Mouse (Mus musculus) midbrain, embryonic 14.5 days (tissue): ENCODE measurements at regions not wholly inside any gene's neighbourhood (a gene's known extent, or its start where the extent isn't known, plus 50 kb on each side); places are given as distances from the start of the nearest gene placed in this dataset. TPM values are rescaled to one million over a fixed set of nuclear protein-coding genes. Genes with fewer than 3 reads are reported as not detected.

Source experiments
- ATAC-seq: fragments of 200-750 bp; cut with Nextera tagmentation; 2 replicates; pipeline ENCODE4 v1.8.0; 2017; ENCODE audit warnings: moderate number of reproducible peaks, moderate library complexity; ENCODE audit not compliant: low FRiP score, low TSS enrichment
- DNase-seq: peaks from one replicate; pipeline ENCODE4 v3.0.0-alpha.2; 2015
- H3K27ac ChIP-seq: fragments of 300-500 bp; sonication (generic); replicated peaks from 2 replicates; pipeline ENCODE4 v1.5.1; 2014; ENCODE audit warnings: mild to moderate bottlenecking, low read depth, low read length, moderate library complexity
- H3K27me3 ChIP-seq: fragments of 300-500 bp; sonication (generic); 2 replicates; pipeline ENCODE4 v1.6.1; 2014; ENCODE audit warnings: low read length, control low read depth, mixed read lengths; ENCODE audit not compliant: control insufficient read depth, insufficient read depth
- H3K36me3 ChIP-seq: fragments of 300-500 bp; sonication (generic); 2 replicates; pipeline ENCODE4 v1.6.1; 2014; ENCODE audit warnings: low read length, control low read depth; ENCODE audit not compliant: control insufficient read depth, insufficient read depth
- H3K4me1 ChIP-seq: fragments of 300-500 bp; sonication (generic); 2 replicates; pipeline ENCODE4 v1.6.1; 2014; ENCODE audit warnings: mild to moderate bottlenecking, antibody characterized with exemption, low read length, control low read depth; ENCODE audit not compliant: control insufficient read depth, insufficient read depth
- H3K4me2 ChIP-seq: fragments of 300-500 bp; sonication (generic); 2 replicates; pipeline ENCODE4 v1.6.1; 2014; ENCODE audit warnings: mild to moderate bottlenecking, low read length, moderate library complexity
- H3K4me3 ChIP-seq: fragments of 300-500 bp; sonication (generic); replicated peaks from 2 replicates; pipeline ENCODE4 v1.5.1; 2014; ENCODE audit warnings: low read depth, low read length
- H3K9ac ChIP-seq: fragments of 300-500 bp; sonication (generic); replicated peaks from 2 replicates; pipeline ENCODE4 v1.6.1; 2014; ENCODE audit warnings: mild to moderate bottlenecking, low read length, moderate library complexity
- H3K9me3 ChIP-seq: fragments of 300-500 bp; sonication (generic); 2 replicates; pipeline ENCODE4 v1.6.1; 2016; ENCODE audit warnings: low read length, control low read depth, mixed read lengths; ENCODE audit not compliant: control insufficient read depth
- WGBS: fragments of 180-500 bp; shearing (Covaris S2); extraction: QIAGEN DNeasy Blood & Tissue Kit; methylation state at CpG from one replicate; pipeline ENCODE4 v1.1.7; 2014; 5-methylcytosine and 5-hydroxymethylcytosine counted together
- microRNA-seq: library from miRNA; unstranded; fragments of <30 nt; microRNA quantifications from one replicate; pipeline ENCODE4, GENCODE M21; 2016

GRCm38 (mm10) chr12:109400936-109401586 lies 51.6 kb upstream of the Dlk1 start:
- H3K27ac ChIP-seq: no peak overlapping the region
- H3K4me3 ChIP-seq: no peak overlapping the region
- no peaks in the 10 kb centered on the region for H3K27me3 ChIP-seq
- ATAC-seq (no peak), DNase-seq (peak; percentile 72)
- WGBS: 55% methylated on average over 15 of the region's 15 CpGs
- no peaks in the 10 kb centered on the region for H3K9me3 ChIP-seq
- H3K4me1 ChIP-seq: peaks cover 6% of the 10 kb centered on the region
- no peak overlapping the region for H3K9ac ChIP-seq
- no peak overlapping the region for H3K4me2 ChIP-seq
- H3K36me3 ChIP-seq: no peaks in the 10 kb centered on the region

DNA sequence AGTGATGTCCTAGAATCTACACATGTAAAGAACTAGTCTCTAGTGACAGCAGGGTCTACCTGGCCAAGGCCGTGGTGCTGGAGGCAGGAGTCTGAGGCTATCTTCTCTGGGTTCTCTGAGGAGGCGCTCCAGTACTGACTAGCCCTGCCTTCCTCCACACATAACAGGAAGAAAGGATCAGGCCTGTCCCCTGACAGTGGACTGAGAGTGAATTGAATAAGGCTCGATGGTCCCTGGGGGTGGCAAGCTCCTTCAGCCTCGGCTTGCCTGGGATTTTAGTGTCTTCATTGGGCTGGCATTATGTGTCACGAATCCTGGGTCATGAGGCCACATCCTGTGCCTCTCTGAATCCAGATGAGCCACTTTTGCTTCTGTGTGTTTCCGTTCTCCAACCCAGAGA lies 50.9 kb upstream of the Dlk1 start:
- no peak overlapping the region for H3K27ac ChIP-seq
- no peaks in the 10 kb centered on the region for H3K36me3 ChIP-seq
- no peak for DNase-seq
- no peaks in the 10 kb centered on the region for H3K9me3 ChIP-seq
- peaks cover 6% of the 10 kb centered on the region for H3K4me1 ChIP-seq
- H3K4me2 ChIP-seq: no peak overlapping the region
- H3K9ac ChIP-seq: no peak overlapping the region
- H3K27me3 ChIP-seq: no peaks in the 10 kb centered on the region
- no peak overlapping the region for H3K4me3 ChIP-seq
- no peak for ATAC-seq
- WGBS: 72% methylated on average over 6 of the region's 6 CpGs

DNA sequence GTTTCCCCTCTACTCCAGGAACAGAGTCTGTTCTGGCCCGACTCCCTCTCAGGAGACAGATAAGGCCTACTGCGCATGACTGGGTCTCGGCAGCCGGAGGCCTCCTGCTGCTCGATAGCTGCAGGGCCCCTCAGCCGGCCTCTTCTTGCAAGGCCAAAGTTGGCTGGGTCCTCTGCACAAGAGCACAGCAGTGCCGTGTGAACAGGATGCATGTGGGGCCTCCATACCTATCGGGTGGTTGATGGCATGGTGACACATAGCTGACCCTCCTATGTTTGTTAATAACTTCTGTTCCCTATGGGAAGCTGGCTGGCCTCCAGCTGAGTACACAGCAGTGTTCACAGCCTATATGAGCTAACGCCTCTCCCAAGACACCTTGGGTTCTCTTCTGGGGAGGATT lies 50.4 kb upstream of the Dlk1 start:
- WGBS: 35% methylated on average over 9 of the region's 9 CpGs
- Histone ChIP-seq H3K9me3 (no peaks in the 10 kb centered on the region), H3K27ac (no peak overlapping the region), H3K4me3 (no peak overlapping the region), H3K9ac (no peak overlapping the region), H3K4me2 (no peak overlapping the region), H3K36me3 (no peaks in the 10 kb centered on the region), H3K27me3 (no peaks in the 10 kb centered on the region), H3K4me1 (peaks cover 6% of the 10 kb centered on the region)
- peak; percentile 52 for DNase-seq
- no peak for ATAC-seq

Small RNA genes lying in the stretch of these regions (microRNA-seq; reads per million reads assigned to microRNA genes)
- not detected for gene Gm22234
- gene Gm25297: not detected
